Mouse (Mus musculus) layer of hippocampus, postnatal 25 days (tissue): ENCODE data around the gene Cd34. TPM values are rescaled to one million over a fixed set of nuclear protein-coding genes. Genes with fewer than 3 reads are reported as not detected.

Experiments
- DNase-seq, 2 experiments: peaks; one replicate each; pipeline ENCODE4 v3.0.0; 2022; ENCODE audit warnings: mixed read lengths in 2 of 2, low spot score in 1 of 2; ENCODE audit errors: extremely low spot score in 1 of 2
- total RNA-seq, 2 experiments: library from RNA; stranded (reverse); gene quantifications; 2 replicates each; pipeline ENCODE4 v1.2.3; 2021

The Cd34 gene
- total RNA-seq, result 10 to 100 TPM; 29.8 to 35.4 TPM

DNA sequence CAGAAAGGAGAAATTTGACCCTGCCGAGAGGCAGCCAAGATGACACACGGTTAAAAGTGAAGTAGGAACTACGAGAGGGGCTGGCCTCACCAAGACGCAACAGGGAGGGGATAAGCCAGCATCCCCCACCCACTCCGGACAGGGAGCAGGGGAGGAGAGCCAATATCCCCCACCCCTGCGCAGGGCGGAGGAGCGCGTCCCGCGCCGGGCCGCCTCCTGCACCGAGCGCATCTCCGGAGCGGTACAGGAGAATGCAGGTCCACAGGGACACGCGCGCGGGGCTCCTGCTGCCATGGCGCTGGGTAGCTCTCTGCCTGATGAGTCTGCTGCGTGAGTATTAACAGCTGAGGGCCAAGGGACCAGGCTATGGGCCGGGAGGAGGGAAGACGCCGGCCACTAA, at the start of gene Cd34:
Gene Cd34 (plus strand): TSS at position 105 of the 400 bp plus-strand sequence.
- no peak for DNase-seq

DNA sequence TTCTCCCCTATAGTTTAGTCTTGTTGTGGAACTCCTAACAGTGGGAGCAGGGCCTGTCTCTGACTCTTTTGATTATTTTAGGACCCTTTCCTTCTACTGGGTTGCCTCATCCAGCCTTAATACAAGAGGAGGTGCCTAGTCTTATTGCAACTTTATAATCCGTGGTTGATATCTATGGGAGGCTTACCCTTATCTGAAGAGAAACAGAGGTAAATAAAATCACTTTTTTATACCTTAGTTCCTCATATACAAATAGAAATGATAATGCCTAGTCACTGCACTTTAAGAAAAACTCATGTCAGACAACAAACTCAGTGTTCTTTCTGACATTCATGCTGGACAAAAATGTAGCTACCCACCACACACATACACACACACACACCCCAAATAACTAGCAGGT, 44.1 kb upstream of the Cd34 start:
- DNase-seq, result no peak

DNA sequence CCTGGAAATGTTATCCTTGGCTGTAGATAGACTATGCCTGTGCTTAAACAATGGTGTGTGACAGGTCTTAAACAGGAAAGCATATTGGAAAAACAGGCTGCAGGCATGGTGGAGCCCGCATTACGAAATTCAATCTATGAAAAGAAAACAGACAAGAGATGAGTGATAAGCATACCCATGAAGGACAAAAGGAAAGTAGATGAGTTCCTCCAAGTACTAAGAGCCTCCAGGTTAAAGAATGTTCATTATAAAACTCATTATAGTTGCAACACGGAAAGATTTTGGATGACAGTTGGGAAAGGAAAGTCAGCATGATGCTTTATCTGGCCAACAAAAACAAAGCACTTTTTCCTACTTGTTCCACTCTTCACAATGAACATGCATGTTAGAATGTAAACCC, 43.3 kb upstream of the Cd34 start:
- no peak for DNase-seq

DNA sequence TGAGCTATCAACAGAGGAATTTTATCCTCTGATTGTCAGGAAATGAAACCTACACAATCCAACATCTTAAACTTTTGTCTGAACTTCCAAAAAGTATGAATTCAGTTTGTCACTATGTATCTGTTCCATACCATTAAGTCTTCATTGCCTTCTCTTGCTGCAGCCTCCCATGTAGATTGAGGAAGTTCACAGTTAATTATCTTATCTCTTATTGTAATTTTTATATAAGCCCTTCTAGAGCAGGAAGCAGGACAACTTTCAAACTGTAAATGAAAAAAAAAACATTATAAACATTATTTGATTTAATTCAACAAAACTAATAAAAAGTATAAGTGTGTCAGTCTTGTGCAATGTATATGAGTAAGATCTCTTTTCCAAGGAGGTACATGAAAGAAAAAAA, 37.5 kb upstream of the Cd34 start:
- no peak for DNase-seq

DNA sequence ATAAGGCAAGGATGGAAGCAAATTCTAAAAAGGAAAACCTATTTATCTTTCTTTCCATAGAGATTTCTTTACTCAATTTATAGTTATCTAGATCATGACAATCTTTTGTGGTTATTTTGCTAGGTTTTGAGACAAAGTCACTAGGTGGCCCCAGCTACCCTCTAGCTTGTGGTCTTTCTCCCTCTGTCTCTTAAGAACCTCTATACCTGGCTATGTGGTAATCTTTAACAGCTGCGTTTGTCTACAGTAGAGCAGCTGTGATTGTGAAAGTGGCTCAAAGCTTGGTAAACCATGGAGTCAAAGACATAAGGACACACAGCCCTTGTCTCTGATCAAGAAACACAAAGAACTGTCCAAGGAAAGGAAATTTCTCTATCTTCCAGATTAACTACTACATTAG, 36.8 kb upstream of the Cd34 start:
- no peak for DNase-seq

DNA sequence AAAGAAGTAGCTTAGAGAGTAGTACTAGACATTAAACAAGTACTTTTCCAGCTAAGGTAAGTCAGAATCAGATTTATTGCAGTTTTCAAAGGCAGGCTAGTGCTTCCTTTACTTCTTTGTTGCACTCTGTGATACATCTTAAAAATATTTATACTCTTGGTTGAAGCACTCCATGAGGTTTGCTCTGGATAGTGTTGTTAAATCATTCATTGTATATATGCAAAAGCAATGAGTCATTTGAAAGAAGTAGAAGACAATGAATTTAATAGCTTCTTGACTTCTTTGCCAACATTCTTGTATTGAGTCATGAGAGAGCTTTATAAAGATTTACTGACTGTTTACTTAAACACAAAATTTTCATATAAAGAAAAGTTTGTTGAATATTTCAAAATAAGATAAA, 29.7 kb upstream of the Cd34 start:
- no peak for DNase-seq

DNA sequence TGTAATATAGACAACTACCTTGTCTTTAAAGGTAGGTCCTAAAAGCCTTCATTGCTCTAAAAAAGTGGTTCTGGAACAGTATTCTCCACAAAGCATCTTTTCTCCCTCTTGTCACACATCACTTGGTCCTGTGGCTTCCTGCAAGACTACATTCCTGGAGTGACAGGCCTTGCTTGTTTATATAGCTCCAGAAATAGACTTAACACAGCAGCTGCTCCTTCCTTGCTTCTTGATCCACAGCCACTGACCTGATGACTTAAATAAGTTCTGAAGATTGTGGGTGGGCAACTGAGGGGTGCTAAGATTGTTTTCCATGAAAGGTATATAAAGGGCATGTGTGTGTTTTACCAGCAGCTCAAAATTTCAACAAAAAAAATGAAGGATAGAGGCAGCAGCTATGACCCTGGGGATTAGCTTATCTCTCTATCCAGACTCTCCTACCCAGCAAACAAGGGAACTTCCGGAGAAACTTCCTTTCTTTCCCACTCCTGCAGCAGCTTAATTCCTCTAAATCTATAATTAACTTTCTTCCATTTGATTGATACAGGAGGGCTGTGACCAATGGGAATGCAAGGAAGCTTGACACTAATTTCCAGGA, 12.8 kb upstream of the Cd34 start:
- DNase-seq, result no peak

DNA sequence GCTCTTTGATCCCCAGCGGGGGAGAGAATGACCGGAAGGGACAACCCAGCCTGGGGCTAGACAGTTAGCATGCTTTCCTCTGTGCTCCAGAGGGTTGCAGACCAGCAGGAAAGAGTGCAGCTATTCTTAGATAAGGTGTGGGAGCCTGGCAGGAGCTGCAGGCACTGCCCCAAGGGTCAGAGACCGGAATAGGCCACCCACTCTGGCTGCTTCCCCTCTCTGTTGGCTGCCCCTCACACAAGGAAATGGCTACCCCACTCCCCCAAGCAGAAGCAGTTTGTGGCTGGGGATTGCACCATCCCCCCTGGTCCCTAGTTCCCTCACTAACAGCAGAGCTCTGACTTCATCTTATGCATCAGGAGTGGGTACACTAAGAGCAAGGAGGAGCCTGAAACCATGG, 10.7 kb upstream of the Cd34 start:
- no peak for DNase-seq

DNA sequence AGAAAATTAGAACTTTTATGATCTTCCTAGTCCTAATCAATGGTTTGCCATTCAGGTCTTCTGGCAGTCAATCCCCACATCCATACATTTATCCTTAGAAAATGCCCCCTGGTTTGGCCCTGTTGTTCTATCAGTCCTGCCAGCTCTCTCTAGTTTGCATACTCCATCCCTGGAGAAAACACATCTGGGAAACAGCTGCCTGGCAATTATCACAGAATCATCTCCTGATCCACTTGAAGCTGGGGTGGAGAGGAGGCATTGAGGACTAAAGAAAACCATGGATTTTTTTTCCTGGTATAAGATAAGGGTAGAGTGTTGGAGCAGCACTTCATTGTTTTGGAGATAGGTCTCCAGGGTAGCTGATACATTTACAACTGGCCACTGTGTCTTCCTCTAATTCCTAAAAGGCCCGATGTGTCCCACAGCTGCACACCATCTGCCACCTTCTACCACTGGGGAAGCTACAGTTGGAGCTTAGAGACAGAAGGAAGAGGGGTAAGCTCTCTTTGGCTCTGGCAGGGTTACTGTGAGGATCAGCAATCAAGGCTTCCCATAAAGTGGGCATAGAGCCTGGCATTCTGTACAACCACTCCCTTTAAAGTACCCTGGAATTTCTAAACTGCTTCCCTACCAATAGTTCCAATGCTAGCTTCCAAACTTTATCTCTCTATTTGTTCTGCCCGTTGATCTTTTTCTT, 9.2 kb upstream of the Cd34 start:
- DNase-seq, result no peak

DNA sequence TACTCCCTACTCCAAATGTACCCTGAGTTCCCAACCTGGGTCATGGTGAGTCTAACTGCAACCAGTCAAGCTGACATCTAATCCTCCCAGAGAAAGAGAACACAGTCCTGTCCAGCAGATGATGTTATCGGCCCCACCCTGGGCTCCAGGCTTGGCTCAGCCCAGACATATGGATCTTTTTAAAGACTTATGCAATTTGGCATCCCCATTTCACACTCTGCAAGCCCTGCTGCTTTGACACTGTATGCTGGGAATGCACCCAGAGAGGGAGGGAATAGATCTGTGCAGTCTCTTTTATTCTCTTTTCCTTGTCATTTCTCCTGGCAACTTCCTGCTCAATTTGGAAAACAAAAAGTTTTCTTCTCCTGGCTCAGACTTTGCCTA, 8.7 kb upstream of the Cd34 start:
- DNase-seq, result no peak

DNA sequence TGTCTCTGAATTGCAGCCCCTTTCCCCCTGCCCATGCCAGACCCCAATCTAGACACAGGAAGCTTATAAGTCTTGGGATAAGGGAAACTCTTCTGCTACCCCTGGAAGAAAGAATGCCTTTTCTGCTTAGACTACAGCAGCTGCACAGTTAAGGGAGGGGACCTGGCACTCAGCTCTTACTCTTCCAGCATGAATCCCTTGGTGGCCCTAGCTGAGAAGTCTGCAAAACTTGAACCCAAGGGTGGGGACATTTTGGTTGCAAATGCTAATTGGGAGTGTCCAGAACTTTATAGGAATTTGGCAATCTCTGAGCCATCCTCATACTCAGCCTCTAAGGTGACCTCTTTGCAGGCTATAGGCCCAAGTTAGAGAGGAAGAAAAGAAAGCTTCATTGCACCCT, 7.9 kb upstream of the Cd34 start:
- no peak for DNase-seq

DNA sequence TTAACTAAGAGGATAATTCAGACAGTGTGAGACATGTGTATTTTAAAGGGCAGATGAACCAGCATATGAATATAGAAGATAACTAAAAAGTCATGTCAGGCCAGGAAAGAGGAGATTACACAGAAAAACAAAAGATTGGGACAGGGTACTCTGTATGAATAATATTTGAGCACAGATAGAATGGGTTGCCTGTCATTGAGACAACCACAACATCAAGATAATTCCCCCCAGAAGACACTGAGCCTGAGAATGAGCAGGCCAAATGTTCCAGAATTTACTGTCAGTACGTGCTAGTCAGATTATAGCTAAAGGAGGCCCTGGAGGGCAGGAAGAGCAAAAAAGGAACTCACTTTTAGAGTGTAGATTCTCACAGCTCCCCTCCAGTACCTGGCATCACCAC, 3.3 kb upstream of the Cd34 start:
- DNase-seq, result no peak

DNA sequence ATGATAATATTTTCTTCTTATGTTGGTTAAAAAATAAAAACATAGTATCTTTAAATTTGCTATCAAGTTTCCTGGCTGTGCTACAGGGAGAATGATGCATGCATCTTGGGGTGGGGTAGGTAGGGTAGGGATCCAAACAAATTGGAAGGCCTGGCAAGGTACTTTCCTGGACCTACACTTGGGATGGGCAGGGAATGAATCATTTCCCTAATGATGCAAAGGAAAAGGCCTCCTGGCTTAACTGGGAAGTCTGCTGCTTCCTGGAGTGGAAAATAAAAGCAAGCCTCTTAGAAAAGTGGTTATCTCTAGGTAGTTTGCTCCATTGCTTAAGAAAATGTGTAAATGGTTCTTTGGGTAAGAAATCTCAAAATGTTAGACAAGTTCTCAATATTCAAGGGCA, 2.9 kb downstream of the Cd34 start:
- no peak for DNase-seq

DNA sequence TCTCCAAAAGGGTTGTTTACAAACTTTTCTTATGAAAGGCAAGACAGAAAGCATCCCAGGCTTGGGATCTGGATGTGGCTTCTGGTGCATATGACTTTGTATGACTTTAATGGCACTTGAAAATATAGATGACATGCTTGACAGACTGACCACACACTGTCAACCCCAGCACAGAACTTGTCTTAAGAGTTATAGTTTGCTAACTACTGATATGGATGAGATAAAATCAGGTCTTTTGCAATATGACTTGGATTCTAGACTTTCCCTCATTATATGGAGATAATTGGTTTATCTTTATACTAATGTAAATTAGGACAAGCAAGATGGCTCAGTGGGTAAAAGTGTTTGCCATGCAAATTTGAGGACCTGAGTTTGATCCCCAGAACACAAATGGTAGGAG, 4.3 kb downstream of the Cd34 start:
- DNase-seq, result no peak

DNA sequence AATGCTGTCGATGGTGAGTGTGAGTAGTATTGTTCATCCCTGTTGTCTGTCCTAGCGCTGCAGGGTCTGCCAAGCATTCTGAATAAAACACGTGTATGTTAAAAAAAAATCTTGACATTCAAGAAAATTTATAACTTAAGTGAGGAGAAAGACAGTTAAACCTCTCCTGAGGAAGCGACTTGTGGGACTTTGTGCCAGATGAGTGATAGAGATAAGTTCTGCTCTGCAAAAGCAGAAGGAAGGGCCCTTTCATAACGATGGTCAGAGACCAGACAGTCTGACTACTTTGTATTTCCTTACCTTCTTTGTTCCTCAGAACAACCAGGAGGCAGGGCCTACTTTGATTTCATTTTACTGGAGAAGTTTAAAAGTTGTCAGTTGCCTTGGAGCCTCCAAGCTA, 4.9 kb downstream of the Cd34 start:
- DNase-seq, result no peak

DNA sequence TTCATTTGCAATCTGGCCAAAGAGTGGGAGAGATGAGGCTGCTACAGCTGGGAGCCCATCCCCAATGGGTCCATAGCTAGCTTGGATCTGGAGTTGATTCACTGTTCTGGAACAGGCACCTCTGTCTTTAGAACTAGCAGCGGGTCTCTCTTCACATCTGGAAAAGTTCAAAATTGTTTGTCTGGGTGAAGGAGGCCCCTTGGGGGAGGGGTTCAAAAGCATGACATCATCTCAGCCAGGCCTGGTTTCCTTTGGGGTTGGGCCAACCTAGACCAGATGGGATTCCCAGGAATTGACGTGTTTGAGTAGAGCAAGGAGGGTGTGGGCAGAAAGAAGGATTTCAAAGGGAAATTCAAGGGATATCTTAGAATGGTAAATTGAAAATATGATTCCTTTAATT, 6.8 kb downstream of the Cd34 start:
- no peak for DNase-seq

DNA sequence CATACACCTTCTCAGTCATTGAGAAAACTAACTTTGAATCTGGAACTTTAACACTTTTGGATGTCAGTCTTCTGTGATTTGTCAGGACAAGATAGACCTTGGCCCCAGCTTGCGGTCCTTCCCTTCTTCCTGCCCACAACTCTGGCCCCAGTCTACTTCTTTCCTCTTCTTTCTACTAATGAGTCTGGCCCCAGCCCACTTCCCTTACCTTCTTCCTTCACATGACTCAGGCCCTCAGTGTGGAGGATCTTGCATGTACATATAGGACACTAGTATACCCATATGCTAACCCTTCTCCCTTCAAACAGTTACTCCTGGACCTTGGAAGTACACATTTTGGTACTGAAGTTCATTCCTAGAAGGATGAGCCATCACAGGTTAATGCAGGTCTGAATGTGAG, 7.8 kb downstream of the Cd34 start:
- DNase-seq, result no peak

DNA sequence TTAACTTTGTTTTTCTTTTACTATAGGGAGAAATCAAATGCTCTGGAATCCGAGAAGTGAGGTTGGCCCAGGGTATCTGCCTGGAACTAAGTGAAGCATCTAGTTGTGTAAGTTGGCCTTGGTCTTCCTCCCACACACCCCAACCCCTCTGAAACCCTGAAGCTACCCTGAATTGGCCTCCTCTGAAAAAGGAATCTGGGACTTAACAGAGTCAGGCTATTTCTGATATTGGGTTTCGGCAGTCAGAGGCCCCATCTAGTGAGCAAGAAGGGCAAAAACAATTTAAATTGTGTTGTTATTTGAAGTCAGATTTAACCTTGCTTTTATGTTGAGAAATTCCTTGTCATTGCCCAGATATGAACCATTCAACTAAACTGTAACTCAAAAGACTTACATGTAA, 12.3 kb downstream of the Cd34 start:
- DNase-seq, result no peak

DNA sequence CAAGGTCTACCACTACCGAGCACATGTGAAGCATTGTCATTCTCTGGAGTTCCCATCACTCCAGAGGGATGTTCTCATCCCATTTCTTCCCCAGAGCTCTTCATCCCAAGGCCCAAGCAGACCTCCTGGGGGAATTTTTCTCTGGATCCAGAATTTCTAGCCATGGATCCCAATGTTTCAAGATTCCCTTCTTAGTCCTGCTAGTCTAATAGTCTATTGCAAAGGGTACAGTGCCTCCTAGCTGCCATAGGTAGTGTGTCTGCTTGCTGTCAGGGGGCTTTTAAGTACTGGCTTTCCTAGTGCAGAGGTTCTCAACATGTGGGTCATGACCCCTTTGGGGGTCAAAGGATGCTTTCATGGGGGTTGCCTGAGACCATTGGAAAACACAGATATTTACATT, 14.3 kb downstream of the Cd34 start:
- DNase-seq, result no peak

DNA sequence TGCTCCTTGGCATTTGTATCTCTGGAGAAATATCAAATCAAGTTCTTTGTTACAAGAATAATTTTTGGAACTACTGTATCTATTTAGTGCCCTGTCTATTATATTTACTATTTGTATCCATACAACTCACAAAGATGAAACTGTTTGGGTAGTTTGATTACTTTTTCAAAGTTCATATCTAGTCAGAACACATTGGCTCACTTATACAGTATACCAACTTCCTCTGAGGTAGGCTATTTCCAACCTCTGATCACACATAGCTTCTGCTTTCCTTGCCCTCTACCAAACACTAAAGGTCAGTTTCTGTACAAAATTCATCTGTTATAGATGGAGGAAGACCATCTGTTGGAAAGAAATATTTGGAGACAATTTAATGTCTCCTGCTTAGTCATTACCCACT, 16.1 kb downstream of the Cd34 start:
- DNase-seq, result no peak

DNA sequence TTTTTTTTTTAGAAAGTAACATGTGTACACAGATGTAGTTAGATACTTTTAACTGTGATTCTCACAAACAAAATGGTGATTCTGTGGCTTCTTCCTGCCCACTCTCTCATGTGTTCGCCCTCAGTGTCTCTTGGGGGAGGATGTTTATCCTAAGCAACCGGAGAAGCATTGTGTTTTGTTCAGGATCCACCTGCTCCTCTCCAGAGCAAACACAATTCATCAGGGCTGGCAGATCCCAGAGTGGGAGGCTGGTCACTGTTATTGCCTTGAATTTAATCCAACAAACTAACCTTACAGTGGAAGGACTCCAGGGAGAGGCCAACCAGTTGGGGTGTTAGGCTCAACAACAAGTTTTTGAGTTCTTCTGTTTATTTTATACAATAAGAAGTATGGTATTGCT, 17.1 kb downstream of the Cd34 start:
- DNase-seq, result no peak

DNA sequence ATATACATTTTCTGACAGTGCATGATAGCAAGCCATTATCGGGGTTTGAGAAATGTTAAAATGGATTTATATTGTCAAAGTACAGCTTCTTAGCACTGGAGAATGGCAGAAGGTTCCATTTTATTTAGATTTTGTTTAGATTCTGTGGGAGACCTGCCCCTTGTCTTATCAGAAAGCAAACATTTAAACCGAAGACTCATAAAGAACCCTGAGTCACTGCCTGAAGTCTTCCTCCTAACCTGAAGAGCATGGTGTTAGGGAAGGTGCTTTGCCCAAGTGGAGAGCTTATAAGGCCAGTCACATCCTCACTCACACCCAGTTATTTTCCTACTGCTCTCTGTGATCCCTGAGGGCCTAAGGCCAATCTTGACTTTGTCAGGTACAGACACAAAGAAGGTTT, 18.4 kb downstream of the Cd34 start:
- no peak for DNase-seq

DNA sequence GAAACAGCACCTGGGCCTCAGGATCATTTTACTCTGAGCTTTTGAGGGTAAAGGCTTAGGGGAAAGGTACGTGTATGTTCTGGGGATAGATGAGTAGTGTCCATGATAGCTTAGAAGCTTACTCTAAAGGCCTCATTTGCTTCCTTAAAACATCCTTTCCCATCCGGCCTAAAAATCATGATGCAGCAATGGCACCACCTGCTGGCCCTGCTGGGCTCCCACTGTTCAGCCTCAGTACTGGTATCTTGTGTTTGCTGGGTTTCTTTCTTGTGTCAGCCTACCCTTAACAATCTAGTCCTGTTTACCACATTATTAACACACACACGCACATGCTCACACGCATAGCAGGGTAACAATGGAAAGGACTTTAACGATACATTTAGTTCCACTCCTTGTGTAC, 23.6 kb downstream of the Cd34 start:
- peak; percentile 68 to 80 for DNase-seq
